Mouse (Mus musculus) limb, embryonic 11.5 days (tissue): ENCODE results near the gene Ralgapb. TPM values are rescaled to one million over a fixed set of nuclear protein-coding genes. Genes with fewer than 3 reads are reported as not detected.

Experiments used
- ATAC-seq: fragments of 200-750 bp; cut with Nextera tagmentation; 2 replicates; pipeline ENCODE4 v1.8.0; 2017; ENCODE audit warnings: low read depth; ENCODE audit not compliant: insufficient number of reproducible peaks, low FRiP score, low TSS enrichment
- DNase-seq: peaks from one replicate; pipeline ENCODE4 v3.0.0-alpha.2; 2015; ENCODE audit warnings: low spot score
- H3K27ac ChIP-seq: fragments of 300-500 bp; sonication (generic); replicated peaks from 2 replicates; pipeline ENCODE4 v1.5.1; 2014; ENCODE audit warnings: low read depth, mild to moderate bottlenecking, low read length
- H3K27me3 ChIP-seq: fragments of 300-500 bp; sonication (generic); 2 replicates; pipeline ENCODE4 v1.6.1; 2014; ENCODE audit warnings: mild to moderate bottlenecking, low read length, mixed read lengths; ENCODE audit not compliant: control insufficient read depth, insufficient read depth
- H3K36me3 ChIP-seq: fragments of 300-500 bp; sonication (generic); 2 replicates; pipeline ENCODE4 v1.6.1; 2014; ENCODE audit warnings: mild to moderate bottlenecking, low read length, moderate library complexity, mixed read lengths; ENCODE audit not compliant: control insufficient read depth, insufficient read depth
- H3K4me1 ChIP-seq: fragments of 300-500 bp; sonication (generic); 2 replicates; pipeline ENCODE4 v1.6.1; 2014; ENCODE audit warnings: low read length, mixed read lengths; ENCODE audit not compliant: control insufficient read depth, insufficient read depth
- H3K4me2 ChIP-seq: fragments of 300-500 bp; sonication (generic); 2 replicates; pipeline ENCODE4 v1.6.1; 2014; ENCODE audit warnings: low read depth, mild to moderate bottlenecking, moderate library complexity; ENCODE audit not compliant: severe bottlenecking
- H3K4me3 ChIP-seq: fragments of 300-500 bp; sonication (generic); 2 replicates; pipeline ENCODE4 v1.5.1; 2014; ENCODE audit warnings: low read depth, low read length
- H3K9ac ChIP-seq: fragments of 300-500 bp; sonication (generic); 2 replicates; pipeline ENCODE4 v1.6.1; 2014; ENCODE audit warnings: mild to moderate bottlenecking, low read length
- H3K9me3 ChIP-seq: fragments of 300-500 bp; sonication (generic); 2 replicates; pipeline ENCODE4 v1.6.1; 2016; ENCODE audit warnings: low read length; ENCODE audit not compliant: control insufficient read depth
- WGBS: fragments of 180-500 bp; shearing (Covaris S2); extraction: QIAGEN DNeasy Blood & Tissue Kit; methylation state at CpG from one replicate; pipeline ENCODE4 v1.1.7; 2014; 5-methylcytosine and 5-hydroxymethylcytosine counted together
- polyA plus RNA-seq: library from polyadenylated mRNA; unstranded; fragments of >200 nt; fragmentation: Nextera tagmentation; extraction: Ambion mirVana; gene quantifications from 2 replicates; pipeline ENCODE4 v1.2.1, GENCODE M21; 2014

Gene Ralgapb
- polyA plus RNA-seq, 1 experiment from 2014 or later, result 19.3 TPM

DNA sequence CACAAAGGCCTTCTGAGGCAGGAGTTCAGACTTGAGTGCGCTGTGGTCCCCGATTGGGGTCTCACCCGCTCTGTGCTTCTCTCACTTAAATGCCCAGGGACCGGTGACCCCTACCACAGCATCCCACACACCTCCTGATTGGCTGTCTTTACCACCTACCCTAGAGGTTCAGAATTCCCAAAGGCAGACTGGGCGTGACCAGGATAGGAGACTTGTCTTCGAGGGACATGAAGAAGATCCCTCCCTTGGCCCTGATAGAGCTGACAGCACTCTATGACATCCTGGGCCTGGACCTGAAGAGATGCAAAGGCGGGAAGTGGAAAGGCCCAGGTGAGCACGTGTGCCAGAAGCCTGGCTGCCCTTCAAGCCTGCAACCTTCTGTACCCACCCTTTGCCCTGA lies 124.9 kb downstream of the Ralgapb start:
- Histone ChIP-seq H3K4me1 (no peaks in the 10 kb centered on the region), H3K9me3 (no peaks in the 10 kb centered on the region), H3K27ac (no peak overlapping the region), H3K4me3 (no peak overlapping the region), H3K4me2 (no peak overlapping the region), H3K9ac (no peak overlapping the region), H3K36me3 (no peaks in the 10 kb centered on the region), H3K27me3 (no peaks in the 10 kb centered on the region)
- ATAC-seq (no peak), DNase-seq (no peak)
- 81% methylated on average over 8 of the region's 8 CpGs for WGBS

DNA sequence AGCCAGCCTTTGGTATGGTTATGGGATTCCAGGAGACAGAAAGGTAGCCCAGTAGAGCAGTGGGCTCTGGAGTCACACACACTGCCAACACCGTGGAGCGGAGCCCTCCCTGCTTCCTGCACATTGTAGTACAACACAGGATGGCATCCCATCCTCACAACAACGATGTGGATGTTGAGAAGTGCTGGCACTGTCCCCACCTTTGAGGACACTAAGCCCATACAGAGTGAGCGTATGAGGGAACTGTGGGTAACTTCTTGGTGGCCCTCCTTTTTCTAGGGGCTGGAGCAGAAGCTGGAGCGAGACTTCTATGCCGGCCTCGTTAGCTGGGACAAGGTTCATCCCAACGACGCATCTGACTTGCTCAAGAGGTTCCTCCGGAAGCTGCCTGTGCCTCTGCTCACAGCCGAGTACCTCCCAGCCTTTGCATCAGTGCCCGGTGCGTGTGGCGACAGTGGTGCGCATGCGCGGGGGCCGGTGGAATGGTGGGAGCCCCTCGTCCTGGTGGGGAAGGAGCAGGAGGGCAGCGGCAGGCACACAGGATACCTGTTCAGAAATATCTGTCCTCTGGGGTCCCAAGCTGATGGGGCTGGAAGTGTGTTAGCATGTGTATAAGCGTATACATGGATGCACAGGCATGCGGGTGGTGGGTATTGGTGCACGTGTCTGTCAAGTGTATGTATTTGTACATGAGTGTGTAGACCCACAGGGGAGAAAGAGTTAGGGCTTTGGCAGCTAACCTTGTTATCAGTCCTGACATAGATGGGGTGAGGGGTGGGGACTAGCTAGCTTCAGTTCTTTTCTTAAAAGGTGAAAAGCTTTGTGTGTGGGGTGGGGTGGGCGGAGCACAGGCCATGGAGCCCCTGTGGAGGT lies 130.0 kb downstream of the Ralgapb start:
- H3K27ac ChIP-seq, result no peak overlapping the region
- H3K4me2 ChIP-seq, result peak overlapping the region; percentile 34; the same call in 1 of the 2 replicates
- no peaks in the 10 kb centered on the region for H3K36me3 ChIP-seq
- H3K27me3 ChIP-seq, result no peaks in the 10 kb centered on the region
- DNase-seq (peak; percentile 65), ATAC-seq (no peak; the same call in 1 of the 2 replicates)
- no peak overlapping the region for H3K4me3 ChIP-seq
- H3K9me3 ChIP-seq, result no peaks in the 10 kb centered on the region
- WGBS, result 46% methylated on average over 24 of the region's 24 CpGs
- no peaks in the 10 kb centered on the region for H3K4me1 ChIP-seq
- H3K9ac ChIP-seq, result 0 out of 2 replicates have a peak overlapping the region, but pooled peaks have one; percentile 12

GRCm38 (mm10) chr2:158541286-158541685 lies 131.6 kb downstream of the Ralgapb start:
- 61% methylated on average over 4 of the region's 4 CpGs for WGBS
- Histone ChIP-seq H3K4me1 (no peaks in the 10 kb centered on the region), H3K27me3 (no peaks in the 10 kb centered on the region), H3K4me3 (no peak overlapping the region), H3K9ac (no peak overlapping the region), H3K4me2 (no peak overlapping the region), H3K9me3 (no peaks in the 10 kb centered on the region), H3K27ac (no peak overlapping the region), H3K36me3 (no peaks in the 10 kb centered on the region)
- DNase-seq, result no peak
- ATAC-seq, result no peak

- no peak for DNase-seq
- ATAC-seq, result no peak
- no peak overlapping the region for H3K4me3 ChIP-seq
- H3K4me2 ChIP-seq, result no peak overlapping the region
- no peak overlapping the region for H3K9ac ChIP-seq
- 73% methylated on average over 2 of the region's 2 CpGs for WGBS
- H3K36me3 ChIP-seq, result no peaks in the 10 kb centered on the region
- H3K4me1 ChIP-seq, result no peaks in the 10 kb centered on the region
- H3K9me3 ChIP-seq, result no peaks in the 10 kb centered on the region
- H3K27me3 ChIP-seq, result no peaks in the 10 kb centered on the region
- H3K27ac ChIP-seq, result no peak overlapping the region
These were observed 135.6 kb downstream of the Ralgapb start for GRCm38 (mm10) chr2:158545266-158545665.

- ATAC-seq, result peak; percentile 21; the same call in 1 of the 2 replicates
- no peak overlapping the region for H3K9ac ChIP-seq
- peak; percentile 91 for DNase-seq
- no peak overlapping the region for H3K4me3 ChIP-seq
- WGBS, result 5% methylated on average over 17 of the region's 17 CpGs
- H3K27ac ChIP-seq, result no peak overlapping the region
- H3K36me3 ChIP-seq, result no peaks in the 10 kb centered on the region
- H3K4me1 ChIP-seq, result no peaks in the 10 kb centered on the region
- H3K27me3 ChIP-seq, result no peaks in the 10 kb centered on the region
- no peaks in the 10 kb centered on the region for H3K9me3 ChIP-seq
- no peak overlapping the region for H3K4me2 ChIP-seq
These were observed 137.1 kb downstream of the Ralgapb start for GRCm38 (mm10) chr2:158546751-158547150.

Other genes with a start within 250 kb of the Ralgapb start
- 2.3 and 3.2 TPM in 2 replicates for gene D630003M21Rik, start 180.6 kb upstream of the Ralgapb start, polyA plus RNA-seq
- not detected in 2 replicates for gene Bpi, start 151.8 kb upstream of the Ralgapb start, polyA plus RNA-seq
- gene Lbp, start 103.4 kb upstream of the Ralgapb start, polyA plus RNA-seq, result 3.1 and 4.0 TPM in 2 replicates
- gene Snhg11, start 34.2 kb upstream of the Ralgapb start, polyA plus RNA-seq, result 4.0 and 4.7 TPM in 2 replicates
- 0.35 TPM in 1 of 2 replicates, not detected in the other for gene Adig, start 92.8 kb downstream of the Ralgapb start, polyA plus RNA-seq
- gene Arhgap40, start 102.9 kb downstream of the Ralgapb start, polyA plus RNA-seq, result not detected in 2 replicates
- not detected in 2 replicates for gene Slc32a1, start 200.9 kb downstream of the Ralgapb start, polyA plus RNA-seq
- 16.4 and 20.6 TPM in 2 replicates for gene Actr5, start 215.0 kb downstream of the Ralgapb start, polyA plus RNA-seq